Mouse (Mus musculus) C2C12 (cell line): ENCODE measurements around the gene Arl4c.

Experiments used
- CEBPB ChIP-seq: IDR thresholded peaks from one replicate; pipeline ENCODE4 v1.6.1; 2011; ENCODE audit warnings: low read depth, mild to moderate bottlenecking, control low read depth, moderate library complexity
- CTCF ChIP-seq: IDR thresholded peaks from one replicate; pipeline ENCODE4 v1.5.1; 2011; ENCODE audit not compliant: control insufficient read depth, insufficient read depth, insufficient read length
- FOSL1 ChIP-seq: IDR thresholded peaks from one replicate; pipeline ENCODE4 v1.8.0; 2011; ENCODE audit warnings: mild to moderate bottlenecking, low read length; ENCODE audit not compliant: poor library complexity, insufficient read depth, severe bottlenecking
- MAX ChIP-seq: IDR thresholded peaks from one replicate; pipeline ENCODE4 v1.6.1; 2011; ENCODE audit warnings: mild to moderate bottlenecking, control low read depth
- MYOD1 ChIP-seq: IDR thresholded peaks from one replicate; pipeline ENCODE4 v1.6.1; 2011; ENCODE audit warnings: low read depth; ENCODE audit not compliant: control insufficient read depth, insufficient read length
- USF1 ChIP-seq: IDR thresholded peaks from one replicate; pipeline ENCODE4 v1.6.1; 2011; ENCODE audit warnings: low read depth, mild to moderate bottlenecking, control low read depth, moderate library complexity

GRCm38 (mm10) chr1:88643181-88643823, 58.7 kb downstream of the Arl4c start:
- TF ChIP-seq CTCF (no peak), MAX (no peak), FOSL1 (no peak), USF1 (no peak), CEBPB (no peak), MYOD1 (no peak)
